Mouse (Mus musculus) CH12.LX (cell line): ENCODE measurements around the gene Alg1. TPM values are rescaled to one million over a fixed set of nuclear protein-coding genes. Genes with fewer than 3 reads are reported as not detected.

Experiments used
- DNase-seq: peaks from one replicate; pipeline ENCODE4 v3.0.0-alpha.2; 2013; ENCODE audit errors: extremely low read depth
- H3K27ac ChIP-seq: 2 replicates; pipeline ENCODE4 v1.5.1; 2012; ENCODE audit warnings: low read depth, mild to moderate bottlenecking, control low read depth, moderate library complexity; ENCODE audit not compliant: insufficient read depth
- H3K27me3 ChIP-seq: replicated peaks from 2 replicates; pipeline ENCODE3; 2012; ENCODE audit warnings: inconsistent platforms
- H3K36me3 ChIP-seq, 2 experiments: replicated peaks in 1 of 2; 2 replicates each; pipeline versions ENCODE3 to v1.6.1; 2012; ENCODE audit warnings: inconsistent platforms in 1 of 2, low read length in 1 of 2, mild to moderate bottlenecking in 1 of 2, mixed read lengths in 1 of 2, moderate library complexity in 1 of 2; ENCODE audit not compliant: control insufficient read depth in 1 of 2, insufficient read depth in 1 of 2
- H3K4me1 ChIP-seq, 2 experiments: 2 replicates each; pipeline ENCODE4 v1.6.1; 2012; ENCODE audit warnings: inconsistent platforms in 1 of 2, moderate library complexity in 1 of 2; ENCODE audit not compliant: insufficient read depth in 2 of 2, control insufficient read depth in 1 of 2
- H3K4me2 ChIP-seq: 2 replicates; pipeline ENCODE4 v1.6.1; 2012; ENCODE audit warnings: low read depth, mild to moderate bottlenecking, control low read depth; ENCODE audit not compliant: poor library complexity, insufficient read depth, severe bottlenecking
- H3K4me3 ChIP-seq, 3 experiments: fragments of 150-350 bp in 1 of 3; sonication (generic) in 1 of 3; replicated peaks in 1 of 3; 2 replicates each; pipeline versions ENCODE3 to v1.5.1; 2011 to 2012; ENCODE audit warnings: low read depth in 2 of 3, low read length in 2 of 3, mild to moderate bottlenecking in 2 of 3, moderate library complexity in 2 of 3, control low read depth in 1 of 3, improper control_type of control experiment in 1 of 3, inconsistent platforms in 1 of 3, mixed read lengths in 1 of 3; ENCODE audit not compliant: poor library complexity in 1 of 3
- H3K79me2 ChIP-seq: replicated peaks from 2 replicates; pipeline ENCODE4 v1.6.1; 2012; ENCODE audit warnings: mild to moderate bottlenecking, moderate library complexity; ENCODE audit not compliant: control insufficient read depth, poor library complexity, insufficient read depth, severe bottlenecking; ENCODE audit errors: extremely low read depth
- H3K9ac ChIP-seq: 2 replicates; pipeline ENCODE4 v1.6.1; 2012; ENCODE audit warnings: low read depth, mild to moderate bottlenecking, control low read depth, moderate library complexity; ENCODE audit not compliant: insufficient read depth
- H3K9me3 ChIP-seq: replicated peaks from 2 replicates; pipeline ENCODE3; 2012; ENCODE audit warnings: low read length, inconsistent platforms, mixed read lengths
- RCOR1 ChIP-seq: conservative IDR thresholded peaks from 2 replicates; pipeline ENCODE4 v1.6.1; 2012; ENCODE audit warnings: low read depth, mild to moderate bottlenecking, inconsistent platforms, low read length, improper control_type of control experiment
- ZC3H11A ChIP-seq: IDR thresholded peaks from 2 replicates; pipeline ENCODE4 v1.6.1; 2012; ENCODE audit warnings: low read depth, mild to moderate bottlenecking, inconsistent platforms, low read length, improper control_type of control experiment
- dilution Hi-C: fragments of 300-500 bp; cut with MboI; formaldehyde crosslinking; loops from 2 replicates; pipeline ENCODE4 v1.14.3; 2020; ENCODE audit warnings: low sequenced_read_pairs; ENCODE audit not compliant: extremely low pct_unique_long_range_greater_than_20kb, extremely low pct_ligation_motif_present
- in situ Hi-C: fragments of 300-500 bp; cut with MboI; formaldehyde crosslinking; loops from 3 replicates; pipeline ENCODE4 v1.14.3; 2019; ENCODE audit warnings: low sequenced_read_pairs, low pct_ligation_motif_present, low pct_unique_long_range_greater_than_20kb, mixed read lengths
- polyA plus RNA-seq: library from polyadenylated mRNA; unstranded; fragments of >175 nt; gene quantifications from 2 replicates; pipeline ENCODE4 v1.2.1, GENCODE M21; 2012; ENCODE audit warnings: low read depth; ENCODE audit not compliant: insufficient read length
- total RNA-seq, 2 experiments: library from RNA; depleted of rRNA; stranded (reverse); fragments of 300-350 nt in 1 of 2; fragments of >200 nt in 1 of 2; gene quantifications; 2 replicates each; pipeline ENCODE4 v1.2.3; 2012 to 2014

The Alg1 gene
- total and polyA plus RNA-seq, 3 experiments = 55.7 to 65.7 (median 63.5) TPM

GRCm38 (mm10) chr16:5285376-5285775 is 52.0 kb downstream of the Alg1 start:
- Histone ChIP-seq H3K9ac (no peak overlapping the region), H3K4me3 (no peak overlapping the region)
- in situ Hi-C loops = no loop called here
- no peak for TF ChIP-seq RCOR1
- no peak for TF ChIP-seq ZC3H11A
- TF ChIP-seq, all 38 proteins: peak for 0
- no peaks in the 10 kb centered on the region for H3K79me2 ChIP-seq
- no peak overlapping the region for H3K27ac ChIP-seq
- no peak for DNase-seq
- H3K27me3 ChIP-seq = peaks cover 64% of the 10 kb centered on the region
- H3K36me3 ChIP-seq = no peaks in the 10 kb centered on the region
- H3K4me1 ChIP-seq = no peaks in the 10 kb centered on the region
- H3K4me2 ChIP-seq = no peak overlapping the region
- no peaks in the 10 kb centered on the region for H3K9me3 ChIP-seq
- dilution Hi-C loops = no loop called here

Other genes starting within 250 kb of the Alg1 start
- not detected in 2 replicates for gene Sept12, start 235.8 kb upstream of the Alg1 start, total RNA-seq (2012; rRNA removed)
- 0.13 TPM in 1 of 2 replicates, not detected in the other for gene Sept12, start 235.8 kb upstream of the Alg1 start, total RNA-seq (2014; rRNA removed)
- not detected in 2 replicates for gene Sept12, start 235.8 kb upstream of the Alg1 start, polyA plus RNA-seq
- not detected in 2 replicates for gene Smim22, start 226.3 kb upstream of the Alg1 start, total RNA-seq (2012; rRNA removed)
- not detected in 2 replicates for gene Smim22, start 226.3 kb upstream of the Alg1 start, total RNA-seq (2014; rRNA removed)
- not detected in 2 replicates for gene Smim22, start 226.3 kb upstream of the Alg1 start, polyA plus RNA-seq
- 27.7 and 33.4 TPM in 2 replicates for gene Rogdi, start 220.1 kb upstream of the Alg1 start, total RNA-seq (2012; rRNA removed)
- 21.5 and 25.1 TPM in 2 replicates for gene Rogdi, start 220.1 kb upstream of the Alg1 start, total RNA-seq (2014; rRNA removed)
- 121 and 130 TPM in 2 replicates for gene Rogdi, start 220.1 kb upstream of the Alg1 start, polyA plus RNA-seq
- gene Glyr1, start 183.8 kb upstream of the Alg1 start, total RNA-seq (2012; rRNA removed) = 90.6 and 103 TPM in 2 replicates
- 130 and 134 TPM in 2 replicates for gene Glyr1, start 183.8 kb upstream of the Alg1 start, total RNA-seq (2014; rRNA removed)
- 125 and 132 TPM in 2 replicates for gene Glyr1, start 183.8 kb upstream of the Alg1 start, polyA plus RNA-seq
- 31.0 and 33.2 TPM in 2 replicates for gene Ubn1, start 183.6 kb upstream of the Alg1 start, total RNA-seq (2012; rRNA removed)
- 14.3 and 17.4 TPM in 2 replicates for gene Ubn1, start 183.6 kb upstream of the Alg1 start, total RNA-seq (2014; rRNA removed)
- 30.4 and 32.5 TPM in 2 replicates for gene Ubn1, start 183.6 kb upstream of the Alg1 start, polyA plus RNA-seq
- 0.25 TPM in 2 replicates for gene Ppl, start 101.2 kb upstream of the Alg1 start, total RNA-seq (2012; rRNA removed)
- gene Ppl, start 101.2 kb upstream of the Alg1 start, total RNA-seq (2014; rRNA removed) = not detected in 2 replicates
- 0.04 and 0.10 TPM in 2 replicates for gene Ppl, start 101.2 kb upstream of the Alg1 start, polyA plus RNA-seq
- 0.13 TPM in 2 replicates for gene Sec14l5, start 86.5 kb upstream of the Alg1 start, total RNA-seq (2012; rRNA removed)
- gene Sec14l5, start 86.5 kb upstream of the Alg1 start, total RNA-seq (2014; rRNA removed) = 0.05 TPM in 1 of 2 replicates, not detected in the other
- gene Sec14l5, start 86.5 kb upstream of the Alg1 start, polyA plus RNA-seq = not detected in 2 replicates
- gene Nagpa, start 29.6 kb upstream of the Alg1 start, total RNA-seq (2012; rRNA removed) = 50.2 and 65.3 TPM in 2 replicates
- gene Nagpa, start 29.6 kb upstream of the Alg1 start, total RNA-seq (2014; rRNA removed) = 39.9 and 41.9 TPM in 2 replicates
- 79.0 and 80.6 TPM in 2 replicates for gene Nagpa, start 29.6 kb upstream of the Alg1 start, polyA plus RNA-seq
- gene AU021092, start 11.3 kb upstream of the Alg1 start, total RNA-seq (2012; rRNA removed) = not detected in 2 replicates
- gene AU021092, start 11.3 kb upstream of the Alg1 start, total RNA-seq (2014; rRNA removed) = not detected in 2 replicates
- gene AU021092, start 11.3 kb upstream of the Alg1 start, polyA plus RNA-seq = not detected in 2 replicates
- gene Eef2kmt, start 22.4 kb downstream of the Alg1 start, total RNA-seq (2012; rRNA removed) = 38.5 and 39.5 TPM in 2 replicates
- 35.8 and 39.8 TPM in 2 replicates for gene Eef2kmt, start 22.4 kb downstream of the Alg1 start, total RNA-seq (2014; rRNA removed)
- gene Eef2kmt, start 22.4 kb downstream of the Alg1 start, polyA plus RNA-seq = 38.3 and 41.6 TPM in 2 replicates